ENCODE assay signal across 23 mouse cellular contexts in the genomic region with DNA sequence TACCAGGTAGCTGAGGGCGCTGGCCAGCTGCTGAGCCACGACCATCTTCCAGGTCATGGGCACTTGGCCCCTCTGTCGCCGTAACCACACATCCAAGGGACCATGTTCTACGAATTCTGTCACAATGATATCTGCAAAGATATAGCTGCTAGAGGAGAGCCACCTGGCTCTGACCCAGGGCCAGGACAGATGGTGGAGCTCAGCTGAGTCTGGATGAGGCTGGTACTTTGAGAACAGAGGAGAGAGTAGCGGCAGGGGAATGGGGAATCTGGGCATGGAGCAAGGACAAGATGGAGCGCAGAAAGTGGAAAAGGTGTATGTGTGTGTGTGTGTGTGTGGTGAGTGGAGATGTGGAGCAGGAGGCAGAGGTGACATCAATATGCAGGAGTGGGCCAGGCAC. TPM values are rescaled to one million over a fixed set of nuclear protein-coding genes. Genes with fewer than 3 reads are reported as not detected.
DNase-seq lines count a peak whose midpoint lies in the region; ATAC-seq and TF ChIP-seq lines count a peak whose summit lies in the region.
"Had no signal": no experiment of that assay in that cellular context is flagged by ENCODE, and none has a peak within 500 bp of the region (broad histone marks: within the 10 kb centered on the region; RNA-seq: fewer than 3 reads in every experiment).

No protein-coding gene starts in this region.

- no peak for DNase-seq in cerebellum, adult 9-11 months
- peak; percentile 36 to 45 for DNase-seq in cerebellum, postnatal 10 days
- no peak for DNase-seq in cerebellum, postnatal 4 days (ENCODE audit: low spot score in 2 of 2)
- no peak for DNase-seq in layer of hippocampus, adult 2 months (ENCODE audit: low spot score in 2 of 2)
- no peak for DNase-seq in layer of hippocampus, postnatal 14 days (ENCODE audit: low spot score in 2 of 2)
- DNase-seq: adrenal gland, adult 8-10 months; adrenal gland, postnatal 25 days; gastrocnemius, postnatal 10 days; gastrocnemius, postnatal 36 days; heart, adult 2 months; heart, postnatal 14 days; heart, postnatal 4 days; kidney, adult 2 months had no signal

- TF ChIP-seq CTCF in layer of hippocampus, adult 2 months (conservative IDR thresholded peaks at IDR 0.05), result no peak

- no peak overlapping the region for H3K4me3 ChIP-seq in layer of hippocampus, adult 2 months
- H3K4me3 ChIP-seq: forebrain, embryonic 10.5 days; forebrain, embryonic 13.5 days; heart, adult 2 months; heart, embryonic 10.5 days; heart, embryonic 13.5 days had no signal

- H3K27ac ChIP-seq in layer of hippocampus, adult 2 months, result peak overlapping the region; percentile 39; the same call in 1 of the 2 replicates
- H3K27ac ChIP-seq: forebrain, embryonic 10.5 days; forebrain, embryonic 13.5 days; heart, adult 2 months; heart, embryonic 10.5 days; heart, embryonic 13.5 days; hindbrain, embryonic 14.5 days; hindbrain, postnatal 0 days had no signal

- ATAC-seq in cerebellum, adult (ENCODE audit: insufficient number of reproducible peaks, low FRiP score, low TSS enrichment), result 0 out of 2 replicates have a peak, but pooled peaks have one; percentile 58
- ATAC-seq: activated CD4-positive, CD25-positive, alpha-beta regulatory T cell, adult 4 months; forebrain, embryonic 13.5 days; forebrain, embryonic 16.5 days; hindbrain, postnatal 0 days; inflammation-experienced regulatory T-cells, adult 6 months had no signal

RNA-seq across cellular contexts. Expression of gene Tyk2, which starts 16.9 kb away (rescaled TPM):
- 10 to 100 TPM; 16.8 to 21.5 TPM for total RNA-seq in layer of hippocampus, adult 2 months (2021)
- total RNA-seq in layer of hippocampus, postnatal 14 days (2021), result 10 to 100 TPM; 14.2 to 14.3 TPM

RNA-seq across cellular contexts. Expression of gene Raver1, which starts 22.4 kb away (rescaled TPM):
- 10 to 100 TPM; 34.5 to 36.5 TPM for total RNA-seq in layer of hippocampus, adult 2 months (2021)
- 10 to 100 TPM; 34.0 to 37.4 TPM for total RNA-seq in layer of hippocampus, postnatal 14 days (2021)

RNA-seq across cellular contexts. Expression of gene Gm38431, which starts 22.4 kb away (rescaled TPM):
- total RNA-seq in layer of hippocampus, adult 2 months (2021), result 1 to 10 TPM; 2.9 to 3.8 TPM
- total RNA-seq in layer of hippocampus, postnatal 14 days (2021), result 1 to 10 TPM; 1.8 to 2.0 TPM

RNA-seq across cellular contexts. Expression of gene Cdc37, which starts 35.6 kb away (rescaled TPM):
- total RNA-seq in layer of hippocampus, adult 2 months (2021), result 100 to 1,000 TPM; 144 to 150 TPM
- total RNA-seq in layer of hippocampus, postnatal 14 days (2021), result 100 to 1,000 TPM; 129 to 136 TPM

RNA-seq across cellular contexts. Expression of gene Fdx1l, which starts 40.8 kb away (rescaled TPM):
- 10 to 100 TPM; 61.1 to 62.0 TPM for total RNA-seq in layer of hippocampus, adult 2 months (2021)
- 10 to 100 TPM; 53.6 to 58.8 TPM for total RNA-seq in layer of hippocampus, postnatal 14 days (2021)

Comparison
In these comparisons a context has a peak if more than half of its experiments do, and no peak if none do; other contexts are left out.
1. DNase-seq: peak in cerebellum, postnatal 10 days (2 of 2); none in cerebellum, adult 9-11 months (single experiment), cerebellum, postnatal 4 days (0 of 2), layer of hippocampus, adult 2 months (0 of 2) and layer of hippocampus, postnatal 14 days (0 of 2).